Mouse (Mus musculus) erythroblast, embryonic 14.5 days (primary cell): ENCODE data around the gene Ehf.

ENCODE experiments used
- GATA1 ChIP-seq: IDR thresholded peaks from 2 replicates; pipeline ENCODE4 v1.6.1; 2012; ENCODE audit warnings: low read length, inconsistent platforms, mixed read lengths
- TAL1 ChIP-seq: IDR thresholded peaks from 3 replicates; pipeline ENCODE4 v1.6.1; 2012; ENCODE audit warnings: low read length, inconsistent platforms, mixed read lengths

GRCm38 (mm10) chr2:103293751-103294150 is 9.3 kb downstream of the Ehf start:
- no peak for TF ChIP-seq TAL1
- no peak for TF ChIP-seq GATA1
